Mouse (Mus musculus): ENCODE measurements around the gene Phlda1.

DNA sequence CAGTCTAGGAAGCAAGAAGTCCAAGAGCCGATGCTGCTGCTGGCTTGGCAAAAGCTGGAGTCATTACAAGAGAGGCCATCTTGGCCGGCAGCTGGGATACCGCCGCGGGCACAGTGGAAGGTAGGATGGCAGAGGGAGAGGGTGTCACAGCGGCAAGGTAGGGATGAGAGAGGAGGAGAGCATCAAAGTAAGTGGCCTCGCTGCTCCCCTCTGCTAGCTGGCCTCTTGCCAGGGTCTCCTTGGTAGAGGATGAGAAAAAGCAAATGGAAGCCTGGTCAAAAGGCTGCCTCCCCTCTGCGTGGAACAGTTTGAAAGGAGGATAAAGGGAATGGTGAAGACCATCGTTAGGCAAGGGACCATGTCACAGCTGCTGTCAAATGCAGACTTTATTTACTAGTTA, 47.0 kb upstream of the Phlda1 start:
- no peak for TF ChIP-seq CTCF (IDR thresholded peaks at IDR 0.05)
- TF ChIP-seq POLR2A (IDR thresholded peaks at IDR 0.05; ENCODE audit: insufficient read depth, low read depth, low read length), result no peak
- no peak for TF ChIP-seq EP300 (IDR thresholded peaks at IDR 0.05; ENCODE audit: insufficient read depth, low read depth, low read length)

Data from heart, adult 2 months (tissue).